Mouse (Mus musculus): Measurements from ENCODE around the gene Cabcoco1.

Gene Cabcoco1

GRCm38 (mm10) chr10:68541139-68541942, at the start of gene Cabcoco1:
Gene Cabcoco1, minus strand, starts transcription at chr10:68541896.
- peak; percentile 13 for DNase-seq (ENCODE audit: low spot score)

- no peak for DNase-seq (ENCODE audit: low spot score)
Measured at GRCm38 (mm10) chr10:68589530-68590252, 48.0 kb upstream of the Cabcoco1 start.

DNA sequence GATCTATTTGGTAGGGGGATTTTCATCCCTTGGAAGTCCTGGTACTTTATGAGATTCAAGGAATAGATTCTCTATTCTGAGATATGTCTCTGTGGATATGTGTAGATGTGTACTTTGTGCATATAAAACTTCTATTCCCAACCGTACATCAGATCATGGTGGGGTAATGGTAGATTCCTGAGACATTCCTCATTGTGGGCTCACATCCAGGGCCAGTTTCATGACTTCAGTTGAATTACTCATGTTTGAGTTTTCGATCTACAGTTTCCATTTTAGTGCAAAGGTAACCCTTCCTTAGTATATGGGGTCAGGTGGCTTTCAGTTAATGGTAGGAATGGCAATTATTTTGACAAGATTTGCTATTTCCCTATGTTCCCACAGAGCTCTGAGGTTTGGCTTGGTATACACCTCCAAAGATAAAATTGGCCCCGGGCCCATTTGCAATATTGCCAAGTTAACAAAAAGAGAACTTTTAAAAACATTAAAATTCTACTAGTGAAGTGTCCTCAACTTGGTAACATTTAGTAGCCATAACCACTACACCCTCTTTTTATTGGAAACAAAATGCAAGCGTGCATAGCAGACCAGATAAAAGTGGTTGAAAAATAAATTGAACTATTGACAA, 45.8 kb upstream of the Cabcoco1 start:
- DNase-seq (ENCODE audit: low spot score) = no peak

DNA sequence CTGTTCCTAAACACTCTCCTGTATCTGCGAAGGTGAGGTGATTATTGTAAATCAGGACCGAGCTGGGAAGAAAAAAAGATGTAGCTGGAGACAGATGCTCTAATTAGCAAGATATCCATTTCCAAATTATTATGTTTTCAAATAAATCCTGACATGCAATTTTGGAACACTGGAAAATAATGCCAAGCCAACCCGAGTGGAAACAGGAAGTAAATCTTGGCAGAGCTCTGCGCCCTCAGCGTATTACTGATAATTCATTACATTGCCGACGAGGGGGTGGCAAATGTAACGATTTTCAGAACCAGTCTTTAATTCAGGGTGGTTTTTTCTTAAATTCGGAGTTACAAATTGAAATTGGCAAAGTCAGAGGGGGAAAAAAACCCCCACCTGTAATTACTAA, 35.6 kb upstream of the Cabcoco1 start:
- no peak for DNase-seq (ENCODE audit: low spot score)

- DNase-seq (ENCODE audit: low spot score) = no peak
Measured at GRCm38 (mm10) chr10:68568172-68568571, 26.5 kb upstream of the Cabcoco1 start.

- DNase-seq (ENCODE audit: low spot score) = no peak
Measured at GRCm38 (mm10) chr10:68562344-68562743, 20.6 kb upstream of the Cabcoco1 start.

DNA sequence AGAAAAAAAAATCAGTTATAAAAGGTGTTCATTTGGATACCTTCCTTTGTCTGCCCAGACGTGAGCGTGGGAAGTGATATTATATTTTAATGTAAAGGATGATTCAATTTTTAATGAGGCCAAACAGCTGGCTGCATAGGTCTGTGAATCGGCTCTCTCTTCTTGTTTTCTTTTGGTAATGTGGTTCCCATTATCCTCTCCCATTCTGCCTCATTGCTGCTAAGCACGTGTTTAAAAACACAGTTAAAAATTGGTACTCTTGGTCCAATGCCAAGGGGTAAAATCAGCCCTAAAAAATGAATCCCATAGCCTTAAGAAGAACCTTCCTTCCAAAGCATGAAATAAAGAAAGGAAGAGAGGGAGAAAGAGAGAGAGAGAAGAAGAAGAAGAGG, 17.1 kb upstream of the Cabcoco1 start:
- no peak for DNase-seq (ENCODE audit: low spot score)

DNA sequence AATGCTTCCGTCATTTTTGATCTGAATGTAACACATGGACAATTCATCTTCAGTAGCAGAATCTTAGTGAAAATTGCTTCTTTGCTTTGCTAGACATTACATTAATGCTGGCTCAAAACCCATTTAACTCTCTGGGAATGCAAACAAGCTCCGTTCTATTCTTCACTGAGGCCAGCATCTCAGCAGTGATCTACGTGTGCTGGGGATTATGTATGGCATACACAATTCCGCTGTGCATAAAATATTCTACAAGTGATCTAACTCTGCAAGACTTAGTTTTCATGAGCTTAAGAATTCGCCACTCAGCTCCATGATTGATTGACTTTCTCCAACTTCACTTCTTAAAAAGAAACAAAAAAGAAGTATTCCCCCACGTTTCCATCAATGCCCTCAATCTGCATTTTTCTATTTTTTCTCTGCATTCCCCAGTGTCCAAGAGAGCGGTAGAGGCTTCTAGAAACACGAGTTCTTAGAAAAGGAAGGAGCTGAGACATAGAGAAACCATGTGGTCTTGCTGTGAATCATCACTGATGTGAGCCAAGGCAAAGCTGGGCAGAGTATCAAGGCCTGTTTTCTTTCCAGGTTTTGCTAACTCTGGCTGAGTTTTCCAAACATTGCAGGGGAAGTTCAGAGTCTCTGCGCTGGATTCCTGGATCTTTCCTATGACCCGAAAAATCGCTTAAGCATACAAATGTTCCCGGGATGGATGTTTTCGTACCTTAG, 16.6 kb upstream of the Cabcoco1 start:
- DNase-seq (ENCODE audit: low spot score) = peak; percentile 17

DNA sequence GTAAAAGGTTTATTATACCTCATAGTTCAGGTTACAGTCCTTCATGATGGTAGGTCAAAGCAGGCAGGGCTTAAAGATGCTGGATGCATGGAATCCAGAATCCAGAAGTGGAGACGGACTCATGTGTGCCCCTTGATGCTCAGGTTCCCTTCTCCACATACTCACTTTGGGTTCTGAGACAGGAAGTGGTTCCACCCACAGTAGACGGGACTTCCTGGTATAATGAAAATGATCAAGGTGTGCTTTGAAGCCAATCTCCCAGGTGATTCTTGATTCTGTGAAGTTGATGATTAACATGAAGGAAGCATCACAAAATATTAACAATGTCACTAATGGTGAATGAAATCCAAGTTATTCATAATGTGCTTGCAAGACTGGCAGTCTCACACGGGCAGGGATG, 12.0 kb upstream of the Cabcoco1 start:
- DNase-seq (ENCODE audit: low spot score) = no peak

- DNase-seq (ENCODE audit: low spot score) = no peak
Measured at GRCm38 (mm10) chr10:68552556-68552955, 10.9 kb upstream of the Cabcoco1 start.

- DNase-seq (ENCODE audit: low spot score) = no peak
Measured at GRCm38 (mm10) chr10:68551316-68551715, 9.6 kb upstream of the Cabcoco1 start.

DNA sequence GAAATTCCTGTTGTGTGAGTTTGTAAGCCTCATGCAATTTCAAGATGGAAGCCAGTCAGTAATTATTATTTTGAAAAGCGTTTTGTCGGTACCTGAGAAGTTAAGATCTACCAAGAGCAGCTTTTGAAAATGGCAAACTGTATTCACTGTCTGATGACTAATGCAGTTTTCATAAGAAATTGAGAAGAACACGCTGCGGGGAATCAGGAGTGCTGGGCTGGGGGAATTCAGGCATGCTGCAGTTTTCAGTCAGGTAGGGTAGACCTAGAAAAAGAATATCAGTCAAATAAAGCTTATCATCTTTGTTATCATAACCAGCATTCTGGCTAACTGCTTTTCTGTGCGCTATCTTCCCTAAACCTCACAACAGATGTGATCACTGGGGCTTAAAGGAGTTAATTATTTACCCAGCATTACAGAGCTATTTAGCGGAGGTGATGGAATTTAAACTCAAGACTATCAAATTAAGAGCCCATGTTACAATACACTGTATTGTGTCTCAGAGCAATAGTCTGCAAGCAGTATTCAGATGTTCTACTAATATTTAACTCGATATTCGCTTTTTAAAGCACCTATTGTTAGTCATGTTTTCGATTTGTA, 9.1 kb upstream of the Cabcoco1 start:
- no peak for DNase-seq (ENCODE audit: low spot score)

- DNase-seq (ENCODE audit: low spot score) = no peak
Measured at GRCm38 (mm10) chr10:68543107-68543506, 1.4 kb upstream of the Cabcoco1 start.

DNA sequence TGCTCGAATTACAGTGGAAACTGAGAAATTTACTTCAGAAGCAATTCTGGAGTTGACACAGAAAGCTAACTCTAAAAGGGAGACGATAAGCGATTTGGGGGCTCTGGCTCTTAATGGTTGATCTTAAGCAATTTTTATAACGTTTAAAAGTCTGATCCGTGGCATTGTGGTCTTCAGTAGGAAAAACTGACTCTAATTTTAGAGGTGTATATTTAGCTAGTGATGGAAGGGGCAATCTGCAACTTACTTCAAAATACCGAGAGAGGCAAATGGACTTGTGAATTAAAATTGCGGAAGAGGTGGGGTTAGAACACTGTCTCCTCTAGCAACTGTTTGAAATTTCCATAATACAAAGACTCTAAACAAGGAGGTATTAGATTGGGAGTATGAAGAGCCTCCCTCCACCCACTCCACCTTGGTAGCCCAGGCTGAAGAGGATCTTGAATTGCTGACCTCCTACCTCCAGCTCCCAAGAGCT, 286 bp upstream of the Cabcoco1 start:
- DNase-seq (ENCODE audit: low spot score) = no peak

GRCm38 (mm10) chr10:68540612-68541011, 1.1 kb downstream of the Cabcoco1 start:
- DNase-seq (ENCODE audit: low spot score) = no peak

DNA sequence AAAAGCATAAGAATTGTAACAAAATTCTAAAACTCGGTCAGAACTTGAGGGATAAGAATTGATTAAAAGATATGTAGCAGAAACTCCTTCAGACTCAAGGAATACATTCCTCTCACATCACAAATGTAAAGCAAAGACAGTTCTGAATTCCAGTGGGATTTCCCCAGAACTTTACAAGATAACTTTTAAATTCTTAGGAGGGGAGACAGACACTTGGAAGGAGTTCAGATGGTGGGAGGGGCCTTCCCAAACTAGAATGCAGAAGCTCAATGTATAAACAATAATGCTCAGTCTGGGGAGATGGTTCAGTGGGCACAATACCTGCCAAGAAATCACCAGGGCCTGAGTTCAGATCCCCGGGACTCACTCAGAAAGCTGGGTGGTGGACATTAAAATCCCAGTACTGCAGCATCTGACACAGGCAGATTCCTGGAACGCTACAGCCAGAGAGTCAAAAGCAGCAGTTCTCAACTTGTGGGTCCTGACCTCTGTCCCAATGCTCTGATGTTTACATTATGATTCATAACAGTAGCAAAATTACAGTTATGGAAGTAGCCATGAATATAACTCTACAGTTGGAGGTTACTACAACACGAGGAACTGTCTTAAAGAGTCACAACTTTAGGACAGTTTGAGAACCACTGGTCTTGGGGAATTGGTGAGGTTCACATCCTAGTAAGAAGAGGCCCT, 4.3 kb downstream of the Cabcoco1 start:
- no peak for DNase-seq (ENCODE audit: low spot score)

DNA sequence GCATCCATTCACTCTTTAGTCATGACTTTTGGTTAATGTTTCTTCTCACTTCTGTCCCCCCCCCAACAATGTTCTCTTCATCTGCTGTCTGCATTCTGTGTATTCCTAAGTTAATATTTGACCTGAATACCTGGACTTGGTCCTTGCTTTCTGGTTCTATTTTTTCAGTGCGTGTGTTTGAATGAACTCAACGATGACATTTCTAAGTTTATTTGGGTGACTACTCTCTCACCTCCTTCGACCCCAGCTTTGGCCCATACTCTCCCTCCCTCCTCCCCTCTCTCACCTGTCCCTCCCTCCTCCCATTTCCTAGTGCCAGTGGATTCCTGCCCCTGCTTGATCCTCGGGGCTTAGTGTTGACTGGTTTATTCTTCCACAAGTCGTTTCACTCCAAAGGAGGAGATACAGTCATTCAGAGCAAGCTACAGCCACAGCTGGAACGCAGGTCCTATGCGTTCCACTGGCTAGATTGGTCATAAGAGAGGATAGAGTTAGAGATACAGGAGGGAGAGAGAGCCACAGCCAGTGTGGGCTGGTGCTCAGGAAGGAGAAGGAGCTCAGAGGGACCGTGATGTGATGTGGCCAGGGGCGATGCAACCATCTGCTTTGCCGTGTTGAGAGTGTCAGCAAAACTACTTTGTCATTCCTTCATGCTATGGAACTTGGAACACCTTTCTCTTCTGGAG, 12.2 kb downstream of the Cabcoco1 start:
- DNase-seq (ENCODE audit: low spot score) = no peak

- no peak for DNase-seq (ENCODE audit: low spot score)
Measured at GRCm38 (mm10) chr10:68528958-68529357, 12.7 kb downstream of the Cabcoco1 start.

DNA sequence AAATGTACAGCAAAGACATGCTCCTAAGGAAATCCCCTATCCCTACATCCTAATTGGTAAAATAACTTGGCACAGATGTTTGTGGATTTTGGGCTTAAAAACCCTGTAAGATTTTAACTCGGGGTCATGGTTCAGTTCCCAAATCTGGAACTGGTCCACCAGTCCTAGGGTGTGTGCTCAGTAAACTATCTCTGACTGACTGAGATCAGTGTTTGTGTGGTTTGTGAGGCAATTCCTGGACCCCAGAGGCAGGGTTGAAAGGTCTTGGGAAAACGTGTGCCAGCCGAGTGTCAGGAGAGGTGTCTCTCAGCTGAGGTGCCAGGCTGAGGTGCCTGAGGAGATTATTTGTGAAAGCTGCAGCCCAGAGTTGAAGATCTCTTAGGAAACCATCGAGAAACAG, 19.6 kb downstream of the Cabcoco1 start:
- no peak for DNase-seq (ENCODE audit: low spot score)

DNA sequence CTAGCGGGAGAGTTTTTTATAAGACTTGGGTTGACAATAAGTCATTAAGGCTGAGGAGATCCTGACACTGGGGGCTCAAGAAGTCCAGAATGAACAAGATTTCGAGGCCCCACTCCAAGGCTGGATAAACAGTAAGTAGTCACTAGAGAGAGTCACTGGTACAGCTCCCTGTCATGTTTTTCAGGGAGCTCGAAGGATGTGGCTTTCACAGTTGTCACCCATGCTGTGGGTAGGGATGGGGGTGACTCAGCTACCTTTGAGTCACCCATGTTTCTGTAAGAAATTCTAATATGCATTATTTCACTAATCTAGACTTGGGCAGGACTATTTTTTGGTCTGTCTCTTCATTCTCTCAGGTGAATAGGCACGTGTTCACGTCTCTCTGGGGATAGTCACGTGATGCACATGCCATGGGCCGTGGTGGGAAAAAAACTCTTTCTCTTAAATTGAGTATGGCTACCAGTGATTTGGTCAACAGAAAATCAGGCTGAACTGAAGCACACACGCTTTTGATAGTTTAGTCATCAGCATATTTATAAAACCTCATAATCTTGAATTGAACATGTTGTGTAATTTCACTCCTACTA, 29.2 kb downstream of the Cabcoco1 start:
- no peak for DNase-seq (ENCODE audit: low spot score)
